In the genomic region with DNA sequence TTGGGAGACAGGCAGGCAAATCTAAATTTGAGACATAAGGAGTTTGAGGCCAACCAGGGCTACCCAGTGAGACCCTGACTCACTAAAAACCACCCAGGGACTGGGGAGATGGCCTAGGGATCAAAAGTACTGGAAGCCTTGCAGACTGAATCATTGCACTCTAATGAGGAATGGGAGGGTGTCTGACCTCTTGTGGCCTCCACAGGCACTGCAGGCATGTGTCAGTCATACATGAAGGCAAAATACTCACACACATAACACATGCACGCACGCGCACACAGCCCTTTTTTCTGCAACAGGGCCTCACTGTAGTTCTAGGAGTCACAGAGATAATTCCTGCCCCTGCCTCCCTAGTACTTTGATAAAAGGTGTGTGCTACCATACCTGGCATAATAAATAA, we compare ENCODE assay signal across 8 mouse cellular contexts. TPM values are rescaled to one million over a fixed set of nuclear protein-coding genes. Genes with fewer than 3 reads are reported as not detected.
A peak's percentile ranks its signal among the peaks of the same experiment; 100 is the strongest.
DNase-seq lines count a peak whose midpoint lies in the region; ATAC-seq lines count a peak whose summit lies in the region.

No protein-coding gene starts in this region.

- DNase-seq in cerebellum, postnatal 10 days = peak; percentile 74 to 76
- DNase-seq in left cerebral cortex, postnatal 4 days = peak; percentile 63
- no peak for DNase-seq in left cerebral cortex, adult 9 months (ENCODE audit: low spot score in 2 of 2)
- DNase-seq in adrenal gland, postnatal 25 days = peak; percentile 52
- peak; percentile 49 for DNase-seq in kidney, postnatal 14 days
- DNase-seq in retina, embryonic 14.5 days (ENCODE audit: low spot score) = peak; percentile 72
- DNase-seq in Muller cell, postnatal 12 days (ENCODE audit: inconsistent ontology term) = no peak

- ATAC-seq in cerebellum, adult (ENCODE audit: insufficient number of reproducible peaks, low FRiP score, low TSS enrichment) = no peak

- intact Hi-C loops in left cerebral cortex, postnatal 4 days (cut with DNase I) = no loop called here

RNA-seq across cellular contexts. Expression of gene Dnajc5g, which starts 24.7 kb away (rescaled TPM):
- total RNA-seq in left cerebral cortex, postnatal 4 days (2021) = not detected
- total RNA-seq in adrenal gland, postnatal 25 days (2021) = not detected in 2 replicates

RNA-seq across cellular contexts. Expression of gene Slc30a3, which starts 26.7 kb away (rescaled TPM):
- 10 to 100 TPM; 11.9 to 14.1 TPM for total RNA-seq in left cerebral cortex, postnatal 4 days (2021)
- not detected in 2 replicates for total RNA-seq in adrenal gland, postnatal 25 days (2021)

RNA-seq across cellular contexts. Expression of gene Cad, which starts 26.8 kb away (rescaled TPM):
- total RNA-seq in left cerebral cortex, postnatal 4 days (2021) = 10 to 100 TPM; 34.1 to 37.6 TPM
- total RNA-seq in adrenal gland, postnatal 25 days (2021) = 28.3 and 29.1 TPM in 2 replicates

RNA-seq across cellular contexts. Expression of gene Slc5a6, which starts 32.7 kb away (rescaled TPM):
- 10 to 100 TPM; 17.6 to 23.5 TPM for total RNA-seq in left cerebral cortex, postnatal 4 days (2021)
- 26.4 and 32.1 TPM in 2 replicates for total RNA-seq in adrenal gland, postnatal 25 days (2021)

RNA-seq across cellular contexts. Expression of gene Atraid, which starts 33.3 kb away (rescaled TPM):
- 10 to 100 TPM; 59.2 to 66.2 TPM for total RNA-seq in left cerebral cortex, postnatal 4 days (2021)
- 136 and 139 TPM in 2 replicates for total RNA-seq in adrenal gland, postnatal 25 days (2021)

Comparison
In these comparisons a context has a peak if more than half of its experiments do, and no peak if none do; other contexts are left out.
1. DNase-seq: peak in cerebellum, postnatal 10 days (2 of 2), left cerebral cortex, postnatal 4 days (single experiment), adrenal gland, postnatal 25 days (single experiment), kidney, postnatal 14 days (single experiment) and retina, embryonic 14.5 days (single experiment); none in left cerebral cortex, adult 9 months (0 of 2) and Muller cell, postnatal 12 days (single experiment).
2. RNA of gene Slc30a3, which starts 26.7 kb away (total RNA-seq): 11.9 to 14.1 TPM in left cerebral cortex, postnatal 4 days; not detected in adrenal gland, postnatal 25 days; every median in the first group is over 10 times any median in the second.